In genomic region chr12:4078069-4078468, GRCm38 (mm10) we compare ENCODE assay signal across 20 mouse cellular contexts. TPM values are rescaled to one million over a fixed set of nuclear protein-coding genes. Genes with fewer than 3 reads are reported as not detected.
DNase-seq lines count a peak whose midpoint lies in the region; ATAC-seq and TF ChIP-seq lines count a peak whose summit lies in the region.
"Had no signal": no experiment of that assay in that cellular context is flagged by ENCODE, and none has a peak within 500 bp of the region (broad histone marks: within the 10 kb centered on the region; RNA-seq: fewer than 3 reads in every experiment).

No protein-coding gene starts in this region.

- WGBS in forebrain, embryonic 14.5 days, result 74% methylated on average over 1 of the region's 1 CpGs
- 42% methylated on average over 1 of the region's 1 CpGs for WGBS in forebrain, embryonic 15.5 days

- no peak overlapping the region for H3K27ac ChIP-seq in forebrain, embryonic 14.5 days (ENCODE audit: low read depth, low read length)
- no peak overlapping the region for H3K27ac ChIP-seq in forebrain, embryonic 15.5 days (replicated peaks)
- no peak overlapping the region for H3K27ac ChIP-seq in layer of hippocampus, adult 2 months
- H3K27ac ChIP-seq: embryonic facial prominence, embryonic 12.5 days; embryonic facial prominence, embryonic 15.5 days; heart, adult 2 months; heart, embryonic 10.5 days; heart, embryonic 13.5 days; hindbrain, embryonic 12.5 days; hindbrain, embryonic 15.5 days had no signal

- no peaks in the 10 kb centered on the region for H3K27me3 ChIP-seq in forebrain, embryonic 14.5 days (replicated peaks; ENCODE audit: control insufficient read depth, insufficient read depth, low read length)
- no peaks in the 10 kb centered on the region for H3K27me3 ChIP-seq in forebrain, embryonic 15.5 days
- H3K27me3 ChIP-seq: embryonic facial prominence, embryonic 12.5 days; embryonic facial prominence, embryonic 15.5 days; heart, embryonic 13.5 days; hindbrain, embryonic 12.5 days; hindbrain, embryonic 15.5 days had no signal

- no peaks in the 10 kb centered on the region for H3K36me3 ChIP-seq in forebrain, embryonic 14.5 days (ENCODE audit: control insufficient read depth, insufficient read depth, low read length)
- H3K36me3 ChIP-seq in forebrain, embryonic 15.5 days, result no peaks in the 10 kb centered on the region
- H3K36me3 ChIP-seq: embryonic facial prominence, embryonic 12.5 days; embryonic facial prominence, embryonic 15.5 days; heart, embryonic 10.5 days; heart, embryonic 13.5 days; hindbrain, embryonic 12.5 days; hindbrain, embryonic 15.5 days had no signal

- H3K9ac ChIP-seq in forebrain, embryonic 14.5 days (ENCODE audit: low read length), result no peak overlapping the region
- H3K9ac ChIP-seq in forebrain, embryonic 15.5 days (replicated peaks), result no peak overlapping the region
- H3K9ac ChIP-seq: embryonic facial prominence, embryonic 12.5 days; embryonic facial prominence, embryonic 15.5 days; heart, embryonic 13.5 days; hindbrain, embryonic 12.5 days; hindbrain, embryonic 15.5 days had no signal

- H3K4me1 ChIP-seq in forebrain, embryonic 14.5 days (ENCODE audit: control insufficient read depth, insufficient read depth, low read length), result no peaks in the 10 kb centered on the region
- H3K4me1 ChIP-seq in forebrain, embryonic 15.5 days, result peaks cover 6% of the 10 kb centered on the region

- no peak for TF ChIP-seq CTCF in layer of hippocampus, adult 2 months (conservative IDR thresholded peaks at IDR 0.05)
- TF ChIP-seq CTCF in brain, embryonic 14.5 days (IDR thresholded peaks at IDR 0.05; ENCODE audit: borderline replicate concordance, extremely low read depth, insufficient read depth, insufficient read length), result no peak

- H3K4me2 ChIP-seq in forebrain, embryonic 14.5 days (ENCODE audit: low read length), result no peak overlapping the region
- H3K4me2 ChIP-seq in forebrain, embryonic 15.5 days (replicated peaks), result no peak overlapping the region
- H3K4me2 ChIP-seq: embryonic facial prominence, embryonic 12.5 days; embryonic facial prominence, embryonic 15.5 days; heart, embryonic 13.5 days; hindbrain, embryonic 12.5 days; hindbrain, embryonic 15.5 days had no signal

- H3K9me3 ChIP-seq in forebrain, embryonic 14.5 days (replicated peaks; ENCODE audit: control insufficient read depth, low read length), result no peaks in the 10 kb centered on the region
- no peaks in the 10 kb centered on the region for H3K9me3 ChIP-seq in forebrain, embryonic 15.5 days
- H3K9me3 ChIP-seq: embryonic facial prominence, embryonic 12.5 days; embryonic facial prominence, embryonic 15.5 days; heart, embryonic 10.5 days; heart, embryonic 13.5 days; hindbrain, embryonic 12.5 days; hindbrain, embryonic 15.5 days had no signal

- no peak for TF ChIP-seq POLR2A in brain, embryonic 14.5 days (IDR thresholded peaks at IDR 0.05; ENCODE audit: borderline replicate concordance, extremely low read depth, insufficient read depth, insufficient read length, poor library complexity, severe bottlenecking)

- ATAC-seq in forebrain, embryonic 14.5 days, result no peak
- no peak for ATAC-seq in forebrain, embryonic 15.5 days (replicated peaks)
- ATAC-seq: CD4-positive, CD25-positive, alpha-beta regulatory T cell, adult 4 months; intestine, postnatal 0 days had no signal

- peak; percentile 41 for DNase-seq in forebrain, embryonic 14.5 days (ENCODE audit: low spot score)
- DNase-seq in layer of hippocampus, adult 9-11 months, result peak; percentile 28
- DNase-seq in layer of hippocampus, adult 2 months (ENCODE audit: low spot score in 2 of 2), result no peak
- peak; percentile 67 for DNase-seq in brain, embryonic 14.5 days (ENCODE audit: low read depth)
- DNase-seq in right cerebral cortex, adult 2 months (ENCODE audit: low spot score in 2 of 2), result no peak
- DNase-seq: adrenal gland, adult 2 months; adrenal gland, postnatal 14 days; cerebellum, adult 8-10 months; gastrocnemius, postnatal 25 days; heart, adult 2 months; heart, postnatal 14 days had no signal

- no peak overlapping the region for H3K4me3 ChIP-seq in forebrain, embryonic 14.5 days (ENCODE audit: low read depth, low read length)
- no peak overlapping the region for H3K4me3 ChIP-seq in forebrain, embryonic 15.5 days
- H3K4me3 ChIP-seq in layer of hippocampus, adult 2 months, result no peak overlapping the region
- H3K4me3 ChIP-seq: embryonic facial prominence, embryonic 12.5 days; embryonic facial prominence, embryonic 15.5 days; heart, adult 2 months; heart, embryonic 10.5 days; heart, embryonic 13.5 days; hindbrain, embryonic 12.5 days; hindbrain, embryonic 15.5 days had no signal

RNA-seq across cellular contexts. Expression of gene Dnajc27, which starts 4.3 kb away (rescaled TPM):
- 8.7 and 10.2 TPM in 2 replicates for polyA plus RNA-seq in forebrain, embryonic 14.5 days (2014; fragmentation: Nextera tagmentation; extraction: Ambion mirVana)
- polyA plus RNA-seq in forebrain, embryonic 15.5 days (2015; fragmentation: Nextera tagmentation; extraction: Ambion mirVana), result 13.1 and 13.3 TPM in 2 replicates
- 10 to 100 TPM; 80.0 to 82.8 TPM for total RNA-seq in layer of hippocampus, adult 2 months (2021)
- 19.6 and 21.1 TPM in 2 replicates for polyA plus RNA-seq in brain, embryonic 14.5 days (2012; rRNA removed)

RNA-seq across cellular contexts. Expression of gene Efr3b, which starts 39.4 kb away (rescaled TPM):
- 16.9 and 20.6 TPM in 2 replicates for polyA plus RNA-seq in forebrain, embryonic 14.5 days (2014; fragmentation: Nextera tagmentation; extraction: Ambion mirVana)
- 29.9 and 31.4 TPM in 2 replicates for polyA plus RNA-seq in forebrain, embryonic 15.5 days (2015; fragmentation: Nextera tagmentation; extraction: Ambion mirVana)
- total RNA-seq in layer of hippocampus, adult 2 months (2021), result 100 to 1,000 TPM in 1 of 2 experiments, 10 to 100 TPM in 1; 91.8 to 104 TPM
- 41.6 and 65.6 TPM in 2 replicates for polyA plus RNA-seq in brain, embryonic 14.5 days (2012; rRNA removed)

RNA-seq across cellular contexts. Expression of gene Adcy3, which starts 54.8 kb away (rescaled TPM):
- 5.3 and 6.5 TPM in 2 replicates for polyA plus RNA-seq in forebrain, embryonic 14.5 days (2014; fragmentation: Nextera tagmentation; extraction: Ambion mirVana)
- 11.0 and 13.3 TPM in 2 replicates for polyA plus RNA-seq in forebrain, embryonic 15.5 days (2015; fragmentation: Nextera tagmentation; extraction: Ambion mirVana)
- 10 to 100 TPM; 47.6 to 48.6 TPM for total RNA-seq in layer of hippocampus, adult 2 months (2021)
- 8.4 and 13.1 TPM in 2 replicates for polyA plus RNA-seq in brain, embryonic 14.5 days (2012; rRNA removed)

Comparison
In these comparisons a context has a peak if more than half of its experiments do, and no peak if none do; other contexts are left out.
1. DNase-seq: peak in forebrain, embryonic 14.5 days (single experiment), layer of hippocampus, adult 9-11 months (single experiment) and brain, embryonic 14.5 days (single experiment); none in layer of hippocampus, adult 2 months (0 of 2) and right cerebral cortex, adult 2 months (0 of 2).